Mouse (Mus musculus) neural tube, embryonic 13.5 days (tissue): ENCODE data around the gene Pik3cb. TPM values are rescaled to one million over a fixed set of nuclear protein-coding genes. Genes with fewer than 3 reads are reported as not detected.

Experiments used
- ATAC-seq: fragments of 200-750 bp; cut with Nextera tagmentation; 2 replicates; pipeline ENCODE4 v1.8.0; 2017; ENCODE audit warnings: low read depth, mild to moderate bottlenecking, moderate TSS enrichment, moderate library complexity
- H3K27ac ChIP-seq: fragments of 300-500 bp; sonication (generic); replicated peaks from 2 replicates; pipeline ENCODE4 v1.5.1; 2015; ENCODE audit warnings: moderate library complexity, mild to moderate bottlenecking, inconsistent platforms
- H3K27me3 ChIP-seq: fragments of 300-500 bp; sonication (generic); 2 replicates; pipeline ENCODE4 v1.6.1; 2015; ENCODE audit warnings: mild to moderate bottlenecking, inconsistent platforms
- H3K36me3 ChIP-seq: fragments of 300-500 bp; sonication (generic); 2 replicates; pipeline ENCODE4 v1.6.1; 2015; ENCODE audit warnings: mild to moderate bottlenecking, inconsistent platforms
- H3K4me1 ChIP-seq: fragments of 300-500 bp; sonication (generic); replicated peaks from 2 replicates; pipeline ENCODE4 v1.6.1; 2015; ENCODE audit warnings: inconsistent platforms
- H3K4me2 ChIP-seq: fragments of 300-500 bp; sonication (generic); 2 replicates; pipeline ENCODE4 v1.6.1; 2015; ENCODE audit warnings: inconsistent platforms, mild to moderate bottlenecking, moderate library complexity
- H3K4me3 ChIP-seq: fragments of 300-500 bp; sonication (generic); 2 replicates; pipeline ENCODE4 v1.5.1; 2015; ENCODE audit warnings: mild to moderate bottlenecking, inconsistent platforms
- H3K9ac ChIP-seq: fragments of 300-500 bp; sonication (generic); 2 replicates; pipeline ENCODE4 v1.6.1; 2015; ENCODE audit warnings: moderate library complexity, mild to moderate bottlenecking, inconsistent platforms
- H3K9me3 ChIP-seq: fragments of 300-500 bp; sonication (generic); 2 replicates; pipeline ENCODE4 v1.6.1; 2016; ENCODE audit warnings: inconsistent platforms
- WGBS: fragments of 180-500 bp; shearing (Covaris S2); methylation state at CpG from one replicate; pipeline ENCODE4 v1.1.7; 2015; 5-methylcytosine and 5-hydroxymethylcytosine counted together
- polyA plus RNA-seq: library from polyadenylated mRNA; unstranded; fragments of >200 nt; fragmentation: Nextera tagmentation; extraction: Ambion mirVana; gene quantifications from 2 replicates; pipeline ENCODE4 v1.2.1, GENCODE M21; 2015

Pik3cb gene
- polyA plus RNA-seq, 1 experiment from 2014 or later, result 2.1 TPM

DNA sequence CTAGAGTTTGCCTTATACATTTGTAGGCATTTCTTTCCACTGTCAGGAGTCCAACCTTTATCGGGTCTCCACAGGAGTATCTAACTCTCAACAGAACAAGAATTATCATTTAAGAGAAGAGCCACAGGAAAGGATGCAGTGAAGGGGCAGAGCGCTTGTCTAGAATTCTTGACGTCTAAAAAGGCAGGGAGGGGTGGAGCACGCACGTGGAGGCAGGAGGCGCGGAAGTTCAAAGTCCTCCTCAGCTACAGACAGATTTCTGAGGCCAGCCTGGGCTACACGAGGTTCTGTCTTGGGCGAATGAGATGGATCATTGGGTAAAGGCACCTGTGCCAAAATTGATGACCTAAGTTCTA is 23.7 kb upstream of the Pik3cb start:
- WGBS, result 60% methylated on average over 9 of the region's 9 CpGs
- no peak overlapping the region for H3K4me3 ChIP-seq
- H3K9me3 ChIP-seq, result no peaks in the 10 kb centered on the region
- ATAC-seq, result no peak
- H3K4me2 ChIP-seq, result peak overlapping the region; percentile 31
- H3K4me1 ChIP-seq, result peaks cover 13% of the 10 kb centered on the region
- H3K9ac ChIP-seq, result no peak overlapping the region
- H3K27ac ChIP-seq, result no peak overlapping the region
- no peaks in the 10 kb centered on the region for H3K36me3 ChIP-seq
- H3K27me3 ChIP-seq, result no peaks in the 10 kb centered on the region

DNA sequence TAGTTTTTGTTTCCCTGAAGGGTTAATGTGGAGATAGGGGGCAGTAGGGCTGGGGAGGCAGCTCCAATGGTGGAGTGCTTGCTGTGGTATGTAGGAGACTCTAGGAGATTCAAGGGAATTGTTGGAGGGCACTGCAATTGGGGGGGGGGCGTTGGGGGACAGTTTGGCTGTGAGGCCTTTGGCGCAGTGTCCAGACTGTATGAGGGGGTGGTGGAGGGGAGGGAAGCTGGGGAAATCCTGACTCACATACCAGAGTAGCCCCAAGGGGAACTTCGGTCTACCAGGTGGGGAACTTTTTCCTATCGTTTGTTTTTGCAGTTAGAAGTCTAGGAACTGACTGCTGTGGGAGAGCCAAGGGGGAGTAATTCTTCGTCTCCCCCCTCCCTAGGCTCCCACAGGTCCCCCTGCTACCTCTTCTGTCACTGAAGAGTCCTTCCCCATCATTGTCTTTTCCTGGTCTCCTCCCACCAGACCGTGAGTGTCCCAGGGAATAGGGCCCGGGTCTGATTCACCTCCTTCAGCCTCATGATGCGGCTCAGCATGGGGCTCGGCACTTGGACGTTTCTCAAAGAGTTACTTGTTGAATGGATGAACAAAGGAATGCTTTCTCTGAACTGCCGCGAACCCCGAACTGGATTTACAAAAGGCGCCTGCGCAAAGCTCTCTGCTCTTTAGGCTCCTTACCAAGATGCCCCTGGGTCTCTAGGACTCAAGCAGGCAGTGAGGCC is 23.2 kb upstream of the Pik3cb start:
- ATAC-seq, result peak; percentile 72
- H3K9ac ChIP-seq, result no peak overlapping the region
- no peaks in the 10 kb centered on the region for H3K36me3 ChIP-seq
- no peak overlapping the region for H3K27ac ChIP-seq
- H3K4me3 ChIP-seq, result no peak overlapping the region
- 8% methylated on average over 15 of the region's 15 CpGs for WGBS
- H3K4me1 ChIP-seq, result peaks cover 13% of the 10 kb centered on the region
- H3K9me3 ChIP-seq, result no peaks in the 10 kb centered on the region
- no peaks in the 10 kb centered on the region for H3K27me3 ChIP-seq
- peak overlapping the region; percentile 31 for H3K4me2 ChIP-seq

DNA sequence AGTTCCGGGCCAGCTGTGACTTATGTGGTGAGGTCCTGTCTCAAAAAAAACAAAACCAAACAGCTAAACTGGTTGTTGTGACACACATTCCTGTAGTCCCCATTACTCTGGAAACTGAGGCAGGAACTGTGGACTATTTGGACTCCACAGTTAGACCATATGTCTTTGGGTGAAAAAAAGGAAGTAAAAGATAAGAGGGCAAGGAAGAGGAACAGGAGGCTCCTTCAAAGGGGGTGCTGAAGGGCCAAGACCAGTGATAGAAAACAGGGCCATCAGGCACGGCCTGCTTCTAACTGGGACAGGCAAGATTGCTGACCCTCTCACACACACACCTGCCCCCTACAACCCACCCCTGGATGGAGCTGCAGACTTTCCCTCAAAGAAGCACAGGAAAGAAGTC is 22.4 kb upstream of the Pik3cb start:
- no peak overlapping the region for H3K4me3 ChIP-seq
- no peak overlapping the region for H3K9ac ChIP-seq
- peaks cover 13% of the 10 kb centered on the region for H3K4me1 ChIP-seq
- no peak overlapping the region for H3K27ac ChIP-seq
- 93% methylated on average over 2 of the region's 2 CpGs for WGBS
- H3K27me3 ChIP-seq, result no peaks in the 10 kb centered on the region
- H3K36me3 ChIP-seq, result no peaks in the 10 kb centered on the region
- ATAC-seq, result no peak
- no peaks in the 10 kb centered on the region for H3K9me3 ChIP-seq
- no peak overlapping the region for H3K4me2 ChIP-seq

DNA sequence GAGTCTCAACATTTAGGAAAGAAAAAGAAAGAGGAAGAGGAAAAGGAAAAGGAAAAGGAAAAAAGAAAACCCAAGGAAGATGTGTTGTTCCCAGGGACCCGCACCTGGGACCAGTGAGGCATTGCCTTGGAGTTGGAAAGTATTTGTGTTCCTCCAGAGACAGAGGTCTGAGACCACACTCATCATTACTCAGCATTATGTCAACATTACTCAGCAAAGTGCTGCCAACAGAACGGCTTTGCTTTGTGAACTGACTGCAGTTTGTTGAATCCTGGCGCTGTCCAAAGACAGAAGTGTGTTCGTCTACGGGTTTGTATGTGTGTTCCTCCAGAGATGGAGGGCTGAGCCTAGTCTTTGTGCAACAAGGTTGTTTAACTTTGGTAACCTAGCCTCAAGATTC is 20.4 kb upstream of the Pik3cb start:
- H3K4me3 ChIP-seq, result no peak overlapping the region
- H3K4me2 ChIP-seq, result no peak overlapping the region
- H3K9ac ChIP-seq, result no peak overlapping the region
- no peaks in the 10 kb centered on the region for H3K36me3 ChIP-seq
- ATAC-seq, result no peak
- peaks cover 10% of the 10 kb centered on the region for H3K4me1 ChIP-seq
- no peaks in the 10 kb centered on the region for H3K27me3 ChIP-seq
- 89% methylated on average over 5 of the region's 5 CpGs for WGBS
- H3K9me3 ChIP-seq, result no peaks in the 10 kb centered on the region
- H3K27ac ChIP-seq, result no peak overlapping the region

DNA sequence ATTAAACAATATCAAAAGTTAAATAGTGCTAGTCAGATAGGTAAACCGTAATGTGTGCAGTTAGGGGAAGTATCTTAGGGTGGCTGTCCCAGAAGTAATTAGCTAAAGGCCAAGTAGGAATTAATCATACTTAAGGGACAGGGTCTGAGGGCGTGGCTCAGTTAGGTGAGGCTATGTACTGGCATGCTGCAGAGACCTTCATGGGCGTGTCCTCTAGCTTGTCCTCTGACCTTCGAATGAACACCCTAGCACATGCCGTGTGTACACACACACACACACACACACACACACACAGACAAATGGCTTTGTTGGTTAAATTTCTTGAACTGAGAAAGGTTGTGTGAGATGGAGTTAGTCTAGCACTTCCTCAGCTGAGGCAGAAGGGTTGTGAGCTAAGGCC is 19.5 kb upstream of the Pik3cb start:
- no peaks in the 10 kb centered on the region for H3K9me3 ChIP-seq
- ATAC-seq, result no peak

DNA sequence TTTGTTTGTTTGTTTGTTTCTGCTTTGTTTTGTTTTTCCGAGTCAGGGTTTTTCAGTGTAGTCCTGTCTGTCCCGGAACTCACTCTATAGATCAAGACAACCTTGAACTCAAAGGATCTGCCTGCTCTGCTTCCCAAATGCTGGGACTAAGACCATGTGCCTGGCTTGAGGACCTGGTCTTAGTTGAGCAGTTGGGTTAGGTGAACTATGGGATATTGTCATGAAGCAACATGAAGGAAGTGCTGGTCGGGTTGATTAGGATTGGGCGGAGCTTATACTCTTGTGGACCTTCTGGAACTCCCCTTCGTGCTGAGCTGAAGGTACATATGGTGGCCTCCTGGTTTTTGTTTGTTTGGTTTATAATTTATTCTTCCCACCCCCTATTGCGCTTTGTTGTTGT is 18.3 kb upstream of the Pik3cb start:
- Histone ChIP-seq H3K9ac (no peak overlapping the region), H3K27me3 (no peaks in the 10 kb centered on the region), H3K9me3 (no peaks in the 10 kb centered on the region), H3K27ac (no peak overlapping the region), H3K4me1 (peaks cover 9% of the 10 kb centered on the region), H3K36me3 (no peaks in the 10 kb centered on the region), H3K4me2 (no peak overlapping the region), H3K4me3 (no peak overlapping the region)
- 89% methylated on average over 6 of the region's 6 CpGs for WGBS
- no peak for ATAC-seq

More for the DNA sequence above, 19.5 kb upstream of the Pik3cb start:
- Histone ChIP-seq H3K27ac (no peak overlapping the region), H3K9ac (no peak overlapping the region), H3K4me3 (no peak overlapping the region), H3K36me3 (no peaks in the 10 kb centered on the region), H3K27me3 (no peaks in the 10 kb centered on the region), H3K4me1 (peaks cover 10% of the 10 kb centered on the region), H3K4me2 (no peak overlapping the region)
- 90% methylated on average over 5 of the region's 5 CpGs for WGBS

DNA sequence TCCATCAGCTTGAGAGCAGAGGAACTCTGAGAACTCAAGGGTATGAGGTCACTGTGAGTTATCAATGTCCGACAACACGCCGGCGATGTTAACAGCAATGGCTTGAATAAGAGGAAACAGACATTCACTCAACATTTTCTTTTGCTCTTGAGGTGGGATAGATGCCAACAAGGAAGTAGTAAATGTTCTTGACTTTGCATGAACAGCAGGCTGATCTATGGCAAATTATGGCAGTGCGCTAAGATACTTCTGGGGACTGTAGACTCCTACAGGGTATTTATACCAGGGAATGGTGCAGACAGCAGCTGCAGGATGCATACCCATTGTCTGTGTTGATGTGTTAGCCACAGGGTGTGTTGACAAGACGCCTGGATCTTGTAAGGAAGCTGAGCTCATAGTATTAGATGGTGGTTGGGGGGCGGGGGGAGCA is 17.8 kb upstream of the Pik3cb start:
- Histone ChIP-seq H3K36me3 (no peaks in the 10 kb centered on the region), H3K27ac (no peak overlapping the region), H3K9ac (no peak overlapping the region), H3K4me1 (peaks cover 7% of the 10 kb centered on the region; the same call in 1 of the 2 replicates), H3K4me3 (no peak overlapping the region), H3K9me3 (no peaks in the 10 kb centered on the region), H3K27me3 (no peaks in the 10 kb centered on the region), H3K4me2 (no peak overlapping the region)
- ATAC-seq, result no peak
- WGBS, result 75% methylated on average over 7 of the region's 7 CpGs

DNA sequence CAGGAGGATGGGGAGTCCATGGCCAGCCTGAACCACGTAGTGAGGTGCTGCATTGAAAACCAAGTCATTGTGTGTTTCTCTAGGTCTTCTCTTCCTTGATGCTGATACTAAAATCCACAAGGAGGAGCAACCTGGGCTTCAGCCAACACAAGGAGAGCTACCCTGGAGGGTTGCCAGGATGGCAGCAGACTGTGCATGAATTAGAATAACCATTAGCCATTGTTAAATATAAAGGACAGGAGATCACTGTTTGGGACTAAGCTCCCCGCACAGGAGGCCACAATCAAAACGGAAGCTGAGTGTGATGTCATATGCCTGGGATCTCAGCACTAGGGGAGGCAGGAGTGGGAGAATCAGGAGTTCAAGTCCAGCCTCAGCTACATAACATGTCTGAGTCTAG is 13.2 kb upstream of the Pik3cb start:
- H3K9me3 ChIP-seq, result no peaks in the 10 kb centered on the region
- no peaks in the 10 kb centered on the region for H3K27me3 ChIP-seq
- H3K36me3 ChIP-seq, result no peaks in the 10 kb centered on the region
- H3K4me2 ChIP-seq, result no peak overlapping the region
- no peak overlapping the region for H3K4me3 ChIP-seq
- H3K27ac ChIP-seq, result no peak overlapping the region
- WGBS, result 12% methylated on average over 3 of the region's 3 CpGs
- H3K9ac ChIP-seq, result no peak overlapping the region
- H3K4me1 ChIP-seq, result peaks cover 13% of the 10 kb centered on the region
- ATAC-seq, result peak; percentile 59

DNA sequence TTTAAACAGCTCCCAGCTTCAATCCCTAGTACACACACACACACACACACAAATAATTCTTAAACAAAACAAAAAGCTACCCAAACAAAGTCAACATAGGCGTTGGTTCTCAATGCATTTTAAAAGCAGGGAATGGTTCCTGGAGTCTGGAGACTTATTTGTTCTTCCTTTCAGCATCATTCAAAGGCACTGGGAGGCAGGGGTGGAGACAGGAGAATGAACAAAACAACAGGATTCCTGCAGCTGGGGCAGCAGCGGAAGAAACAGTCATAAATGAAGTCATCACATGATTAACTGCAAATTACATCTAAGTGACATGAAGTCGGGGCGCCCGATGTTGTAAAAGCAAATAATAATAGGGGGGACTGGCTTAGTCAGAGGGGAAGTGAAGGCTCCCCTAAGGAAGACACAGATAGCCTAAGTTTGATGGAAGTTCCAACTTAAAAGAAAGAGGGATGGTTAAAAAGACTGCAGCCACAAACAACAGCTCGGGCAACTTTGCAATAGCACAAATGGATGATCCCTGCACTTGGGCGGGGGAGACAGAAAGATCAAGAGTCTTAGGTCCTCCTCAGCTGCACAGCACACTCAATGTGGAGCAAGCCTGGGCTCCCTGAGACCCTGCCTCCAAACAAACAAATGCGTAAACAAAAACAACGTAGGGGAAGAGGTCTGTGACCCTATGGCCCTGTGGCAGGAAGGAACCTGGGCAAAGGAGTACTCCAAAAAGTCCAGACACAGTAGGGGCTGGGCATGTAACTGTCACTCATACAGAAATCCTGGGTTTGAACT is 12.5 kb upstream of the Pik3cb start:
- 14% methylated on average over 9 of the region's 9 CpGs for WGBS
- no peak for ATAC-seq

DNA sequence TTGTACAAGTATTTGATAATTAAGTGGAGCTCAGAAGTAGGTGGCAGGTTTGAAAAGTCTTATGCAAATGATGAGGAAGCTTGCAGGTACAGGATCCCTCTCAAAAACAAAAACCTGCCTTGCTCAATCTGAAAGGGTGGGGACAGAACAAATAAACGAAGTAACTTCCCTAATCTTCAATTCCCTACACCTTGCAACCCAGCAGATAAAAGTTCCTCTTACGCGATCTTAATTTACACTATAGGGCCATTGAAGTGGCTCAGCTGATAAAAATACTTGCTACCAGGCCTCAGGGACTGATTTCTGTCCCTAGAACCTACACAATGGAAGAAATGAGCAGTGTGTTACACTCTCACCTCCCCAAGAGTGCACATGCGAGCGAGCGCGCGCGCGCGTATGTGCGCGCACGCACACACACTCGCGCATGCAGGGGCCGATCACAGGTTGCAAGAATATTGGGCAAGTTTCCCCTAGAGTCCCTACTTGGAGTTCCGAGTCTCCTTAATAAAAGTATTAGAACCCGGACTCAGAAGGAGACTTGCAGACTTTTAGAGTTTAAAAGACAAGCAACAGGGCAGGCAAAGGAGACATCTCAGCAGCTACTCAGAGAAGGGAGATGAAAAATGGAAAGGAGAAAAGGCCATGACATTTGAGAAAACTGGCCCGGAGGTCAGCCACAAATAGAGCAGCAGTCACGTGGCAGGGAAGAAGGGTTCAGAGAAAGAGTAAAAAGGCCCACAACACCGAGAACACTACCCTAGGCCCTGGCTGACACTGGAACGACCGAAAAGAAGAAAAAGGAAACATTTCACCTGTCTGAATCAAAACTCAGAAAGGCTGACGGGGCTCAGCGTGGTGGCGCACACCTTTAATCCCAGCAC is 6.7 kb upstream of the Pik3cb start:
- WGBS, result 87% methylated on average over 27 of the region's 27 CpGs
- Histone ChIP-seq H3K9ac (no peak overlapping the region), H3K4me2 (no peak overlapping the region), H3K36me3 (no peaks in the 10 kb centered on the region), H3K27ac (no peak overlapping the region), H3K27me3 (no peaks in the 10 kb centered on the region), H3K9me3 (no peaks in the 10 kb centered on the region), H3K4me1 (no peaks in the 10 kb centered on the region), H3K4me3 (no peak overlapping the region)
- ATAC-seq, result no peak

More for the DNA sequence above, 12.5 kb upstream of the Pik3cb start:
- no peak overlapping the region for H3K4me2 ChIP-seq
- no peak overlapping the region for H3K4me3 ChIP-seq
- peaks cover 13% of the 10 kb centered on the region for H3K4me1 ChIP-seq
- H3K36me3 ChIP-seq, result no peaks in the 10 kb centered on the region
- H3K27me3 ChIP-seq, result no peaks in the 10 kb centered on the region
- no peak overlapping the region for H3K9ac ChIP-seq
- no peak overlapping the region for H3K27ac ChIP-seq
- no peaks in the 10 kb centered on the region for H3K9me3 ChIP-seq

DNA sequence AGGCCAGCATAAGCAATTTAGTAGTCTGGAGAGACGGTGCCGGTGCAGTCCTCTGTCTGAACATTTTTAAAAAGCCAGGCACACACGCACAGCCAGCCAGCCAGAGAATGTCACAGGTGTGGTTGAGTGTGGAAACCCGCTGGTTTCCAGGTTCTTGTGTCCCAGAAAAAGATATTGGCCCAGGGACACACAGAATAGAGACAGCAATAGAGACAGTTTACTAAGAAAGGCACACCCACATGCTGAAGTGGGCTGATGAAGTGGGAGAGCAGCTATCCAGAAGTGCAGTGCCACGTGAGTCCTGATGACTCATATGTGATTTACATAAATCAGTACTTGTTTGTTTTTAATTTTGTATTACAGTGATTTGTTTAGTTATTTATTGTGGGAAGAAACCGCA is 5.3 kb upstream of the Pik3cb start:
- H3K27me3 ChIP-seq, result 0 out of 2 replicates have a peak, but pooled peaks cover 5% of the 10 kb centered on the region
- no peak overlapping the region for H3K4me2 ChIP-seq
- no peak overlapping the region for H3K4me3 ChIP-seq
- peaks cover 8% of the 10 kb centered on the region for H3K4me1 ChIP-seq
- H3K9me3 ChIP-seq, result no peaks in the 10 kb centered on the region
- ATAC-seq, result no peak
- no peak overlapping the region; the same call in 1 of the 2 replicates for H3K9ac ChIP-seq
- H3K36me3 ChIP-seq, result no peaks in the 10 kb centered on the region
- H3K27ac ChIP-seq, result no peak overlapping the region
- WGBS, result 68% methylated on average over 6 of the region's 6 CpGs
